Mouse (Mus musculus) liver, adult 2 months (tissue): ENCODE measurements at regions not wholly inside any gene's neighbourhood (a gene's known extent, or its start where the extent isn't known, plus 50 kb on each side); places are given as distances from the start of the nearest gene placed in this dataset.

Source experiments
- CTCF ChIP-seq: fragments of 200-500 bp; IDR thresholded peaks from 2 replicates; pipeline ENCODE4 v1.5.1; 2011; ENCODE audit warnings: low read depth, low read length, control low read depth
- POLR2A ChIP-seq: fragments of 200-500 bp; IDR thresholded peaks from 2 replicates; pipeline ENCODE4 v1.6.1; 2011; ENCODE audit warnings: low read length, control low read depth; ENCODE audit not compliant: insufficient read depth; ENCODE audit errors: extremely low read depth

GRCm38 (mm10) chr1:120930141-120930540, 327.9 kb downstream of the En1 start:
- no peak for TF ChIP-seq POLR2A
- no peak for TF ChIP-seq CTCF
